Mouse (Mus musculus) neural tube, embryonic 11.5 days (tissue): Measurements from ENCODE around the gene Gpbar1. TPM values are rescaled to one million over a fixed set of nuclear protein-coding genes. Genes with fewer than 3 reads are reported as not detected.

Experiments
- ATAC-seq: fragments of 200-750 bp; cut with Nextera tagmentation; 2 replicates; pipeline ENCODE4 v1.8.0; 2017; ENCODE audit warnings: moderate number of reproducible peaks, mild to moderate bottlenecking, moderate TSS enrichment, moderate library complexity; ENCODE audit not compliant: insufficient read depth, low FRiP score, low TSS enrichment
- DNase-seq: peaks from one replicate; pipeline ENCODE4 v3.0.0-alpha.2; 2015; ENCODE audit warnings: low spot score
- H3K27ac ChIP-seq: fragments of 300-500 bp; sonication (generic); 2 replicates; pipeline ENCODE4 v1.5.1; 2014; ENCODE audit warnings: low read depth, mild to moderate bottlenecking, low read length
- H3K27me3 ChIP-seq: fragments of 300-500 bp; sonication (generic); 2 replicates; pipeline ENCODE4 v1.6.1; 2014; ENCODE audit warnings: mild to moderate bottlenecking, low read length, mixed read lengths; ENCODE audit not compliant: control insufficient read depth, insufficient read depth
- H3K36me3 ChIP-seq: fragments of 300-500 bp; sonication (generic); 2 replicates; pipeline ENCODE4 v1.6.1; 2014; ENCODE audit warnings: mild to moderate bottlenecking, low read length, moderate library complexity, mixed read lengths; ENCODE audit not compliant: control insufficient read depth, insufficient read depth
- H3K4me1 ChIP-seq: fragments of 300-500 bp; sonication (generic); 2 replicates; pipeline ENCODE4 v1.6.1; 2014; ENCODE audit warnings: low read length, mixed read lengths; ENCODE audit not compliant: control insufficient read depth, insufficient read depth
- H3K4me2 ChIP-seq: fragments of 300-500 bp; sonication (generic); 2 replicates; pipeline ENCODE4 v1.6.1; 2014; ENCODE audit warnings: low read depth, mild to moderate bottlenecking, moderate library complexity
- H3K4me3 ChIP-seq: fragments of 300-500 bp; sonication (generic); 2 replicates; pipeline ENCODE4 v1.5.1; 2014; ENCODE audit warnings: low read depth, low read length
- H3K9ac ChIP-seq: fragments of 300-500 bp; sonication (generic); 2 replicates; pipeline ENCODE4 v1.6.1; 2014; ENCODE audit warnings: mild to moderate bottlenecking, low read length
- H3K9me3 ChIP-seq: fragments of 300-500 bp; sonication (generic); 2 replicates; pipeline ENCODE4 v1.6.1; 2016; ENCODE audit warnings: low read length; ENCODE audit not compliant: control insufficient read depth
- WGBS: fragments of 180-500 bp; shearing (Covaris S2); extraction: QIAGEN DNeasy Blood & Tissue Kit; methylation state at CpG from one replicate; pipeline ENCODE4 v1.1.7; 2014; 5-methylcytosine and 5-hydroxymethylcytosine counted together
- polyA plus RNA-seq: library from polyadenylated mRNA; unstranded; fragments of >200 nt; fragmentation: Nextera tagmentation; extraction: Ambion mirVana; gene quantifications from 2 replicates; pipeline ENCODE4 v1.2.1, GENCODE M21; 2014

Gene Gpbar1
- polyA plus RNA-seq, 1 experiment from 2014 or later: 0.21 TPM

- Histone ChIP-seq H3K9me3 (no peaks in the 10 kb centered on the region), H3K4me3 (no peak overlapping the region), H3K27me3 (no peaks in the 10 kb centered on the region), H3K4me1 (peaks cover 4% of the 10 kb centered on the region; the same call in 1 of the 2 replicates), H3K36me3 (peaks cover 2% of the 10 kb centered on the region), H3K4me2 (no peak overlapping the region), H3K27ac (no peak overlapping the region), H3K9ac (no peak overlapping the region)
- ATAC-seq: no peak
- DNase-seq: no peak
- WGBS: 92% methylated on average over 9 of the region's 9 CpGs
Measured at GRCm38 (mm10) chr1:74289248-74289647, 10.9 kb downstream of the Gpbar1 start.

- H3K9ac ChIP-seq: no peak overlapping the region
- peaks cover 2% of the 10 kb centered on the region for H3K36me3 ChIP-seq
- peaks cover 4% of the 10 kb centered on the region; the same call in 1 of the 2 replicates for H3K4me1 ChIP-seq
- H3K4me3 ChIP-seq: no peak overlapping the region
- H3K27me3 ChIP-seq: no peaks in the 10 kb centered on the region
- ATAC-seq: no peak
- no peak for DNase-seq
- 95% methylated on average over 2 of the region's 2 CpGs for WGBS
- no peaks in the 10 kb centered on the region for H3K9me3 ChIP-seq
- H3K4me2 ChIP-seq: no peak overlapping the region
- H3K27ac ChIP-seq: no peak overlapping the region
Measured at GRCm38 (mm10) chr1:74289740-74290139, 11.4 kb downstream of the Gpbar1 start.

GRCm38 (mm10) chr1:74290141-74290540 is 11.8 kb downstream of the Gpbar1 start:
- ATAC-seq (no peak), DNase-seq (no peak)
- Histone ChIP-seq H3K4me2 (no peak overlapping the region), H3K27ac (no peak overlapping the region), H3K36me3 (peaks cover 2% of the 10 kb centered on the region), H3K4me3 (no peak overlapping the region), H3K27me3 (no peaks in the 10 kb centered on the region), H3K9me3 (no peaks in the 10 kb centered on the region), H3K9ac (no peak overlapping the region), H3K4me1 (peaks cover 6% of the 10 kb centered on the region)
- 93% methylated on average over 5 of the region's 5 CpGs for WGBS

- H3K4me3 ChIP-seq: no peak overlapping the region
- no peak for ATAC-seq
- H3K9ac ChIP-seq: no peak overlapping the region
- no peak overlapping the region for H3K4me2 ChIP-seq
- no peaks in the 10 kb centered on the region for H3K9me3 ChIP-seq
- peaks cover 9% of the 10 kb centered on the region for H3K4me1 ChIP-seq
- H3K36me3 ChIP-seq: peaks cover 2% of the 10 kb centered on the region
- no peaks in the 10 kb centered on the region for H3K27me3 ChIP-seq
- 89% methylated on average over 11 of the region's 11 CpGs for WGBS
- DNase-seq: no peak
- no peak overlapping the region for H3K27ac ChIP-seq
Measured at GRCm38 (mm10) chr1:74292331-74293020, 14.1 kb downstream of the Gpbar1 start.

GRCm38 (mm10) chr1:74293306-74293960 is 15.1 kb downstream of the Gpbar1 start:
- 90% methylated on average over 8 of the region's 8 CpGs for WGBS
- Histone ChIP-seq H3K27ac (no peak overlapping the region), H3K4me3 (no peak overlapping the region), H3K36me3 (peaks cover 2% of the 10 kb centered on the region), H3K4me1 (peaks cover 9% of the 10 kb centered on the region), H3K27me3 (no peaks in the 10 kb centered on the region), H3K9me3 (no peaks in the 10 kb centered on the region), H3K9ac (no peak overlapping the region), H3K4me2 (no peak overlapping the region)
- DNase-seq: no peak
- no peak for ATAC-seq

GRCm38 (mm10) chr1:74294090-74294643 is 15.8 kb downstream of the Gpbar1 start:
- DNase-seq: no peak
- 95% methylated on average over 3 of the region's 3 CpGs for WGBS
- Histone ChIP-seq H3K4me2 (no peak overlapping the region), H3K36me3 (no peaks in the 10 kb centered on the region; the same call in 1 of the 2 replicates), H3K4me3 (no peak overlapping the region), H3K9ac (no peak overlapping the region), H3K4me1 (peaks cover 9% of the 10 kb centered on the region), H3K27ac (no peak overlapping the region), H3K27me3 (no peaks in the 10 kb centered on the region), H3K9me3 (no peaks in the 10 kb centered on the region)
- ATAC-seq: no peak

GRCm38 (mm10) chr1:74294733-74295455 is 16.5 kb downstream of the Gpbar1 start:
- H3K27ac ChIP-seq: peak overlapping the region; percentile 67

GRCm38 (mm10) chr1:74295456-74296171 is 17.3 kb downstream of the Gpbar1 start:
- peak overlapping the region; percentile 15; the same call in 1 of the 2 replicates for H3K4me2 ChIP-seq
- no peaks in the 10 kb centered on the region for H3K27me3 ChIP-seq
- peaks cover 9% of the 10 kb centered on the region for H3K4me1 ChIP-seq
- WGBS: 27% methylated on average over 9 of the region's 9 CpGs
- no peaks in the 10 kb centered on the region for H3K36me3 ChIP-seq
- no peak overlapping the region for H3K4me3 ChIP-seq
- H3K9me3 ChIP-seq: no peaks in the 10 kb centered on the region
- peak; percentile 59 for DNase-seq
- peak overlapping the region; percentile 67 for H3K27ac ChIP-seq
- peak; percentile 50 for ATAC-seq
- H3K9ac ChIP-seq: peak overlapping the region; percentile 41

More at GRCm38 (mm10) chr1:74294733-74295455, 16.5 kb downstream of the Gpbar1 start:
- Histone ChIP-seq H3K9me3 (no peaks in the 10 kb centered on the region), H3K4me1 (peaks cover 9% of the 10 kb centered on the region), H3K4me3 (no peak overlapping the region), H3K4me2 (no peak overlapping the region), H3K36me3 (no peaks in the 10 kb centered on the region), H3K27me3 (no peaks in the 10 kb centered on the region), H3K9ac (no peak overlapping the region; the same call in 1 of the 2 replicates)
- DNase-seq: no peak
- WGBS: 86% methylated on average over 6 of the region's 6 CpGs
- no peak for ATAC-seq
